Mouse (Mus musculus) kidney, postnatal 25 days (tissue): ENCODE data around the gene Ankrd63.

Source experiments
- DNase-seq, 2 experiments: peaks; one replicate each; pipeline ENCODE4 v3.0.0; 2021; ENCODE audit warnings: mixed read lengths in 2 of 2

Ankrd63 gene

DNA sequence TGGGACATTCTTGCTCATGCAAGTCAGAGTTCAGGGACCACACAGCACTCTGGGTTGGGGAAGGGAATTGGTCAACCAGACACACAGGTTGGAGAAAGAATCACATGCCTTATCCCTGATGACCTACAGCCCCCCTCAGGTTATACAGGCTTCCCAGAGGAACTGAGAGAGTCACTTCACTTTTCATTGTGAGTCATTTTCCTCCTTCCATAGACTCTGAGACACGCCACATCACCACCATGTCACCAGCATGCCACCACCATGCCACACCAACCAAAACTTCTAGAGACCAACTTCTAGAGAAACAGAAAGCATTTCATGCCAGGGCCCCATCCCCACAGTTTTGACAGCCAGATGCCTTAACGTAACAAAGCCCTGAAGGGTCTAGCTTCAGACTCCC lies 23.1 kb upstream of the Ankrd63 start:
- no peak for DNase-seq

DNA sequence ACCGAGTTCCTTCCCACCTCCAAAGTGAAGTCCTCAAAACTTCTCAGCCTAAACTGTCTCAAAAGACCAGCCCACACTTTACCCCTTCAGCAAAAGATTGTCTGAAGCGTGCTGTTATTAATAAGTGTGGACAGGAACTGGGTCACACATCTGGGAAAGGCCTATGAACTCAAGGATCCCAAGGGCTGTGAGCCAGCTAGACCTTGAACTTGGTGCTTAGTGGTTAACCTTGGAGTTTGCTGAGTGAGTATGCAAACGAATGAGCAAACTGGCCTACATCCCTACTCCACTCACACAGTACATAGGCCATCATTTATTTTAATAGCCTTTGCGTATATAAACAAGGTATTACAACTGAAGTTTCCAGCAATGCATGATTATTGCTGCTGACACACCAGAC lies 21.7 kb upstream of the Ankrd63 start:
- DNase-seq = no peak

DNA sequence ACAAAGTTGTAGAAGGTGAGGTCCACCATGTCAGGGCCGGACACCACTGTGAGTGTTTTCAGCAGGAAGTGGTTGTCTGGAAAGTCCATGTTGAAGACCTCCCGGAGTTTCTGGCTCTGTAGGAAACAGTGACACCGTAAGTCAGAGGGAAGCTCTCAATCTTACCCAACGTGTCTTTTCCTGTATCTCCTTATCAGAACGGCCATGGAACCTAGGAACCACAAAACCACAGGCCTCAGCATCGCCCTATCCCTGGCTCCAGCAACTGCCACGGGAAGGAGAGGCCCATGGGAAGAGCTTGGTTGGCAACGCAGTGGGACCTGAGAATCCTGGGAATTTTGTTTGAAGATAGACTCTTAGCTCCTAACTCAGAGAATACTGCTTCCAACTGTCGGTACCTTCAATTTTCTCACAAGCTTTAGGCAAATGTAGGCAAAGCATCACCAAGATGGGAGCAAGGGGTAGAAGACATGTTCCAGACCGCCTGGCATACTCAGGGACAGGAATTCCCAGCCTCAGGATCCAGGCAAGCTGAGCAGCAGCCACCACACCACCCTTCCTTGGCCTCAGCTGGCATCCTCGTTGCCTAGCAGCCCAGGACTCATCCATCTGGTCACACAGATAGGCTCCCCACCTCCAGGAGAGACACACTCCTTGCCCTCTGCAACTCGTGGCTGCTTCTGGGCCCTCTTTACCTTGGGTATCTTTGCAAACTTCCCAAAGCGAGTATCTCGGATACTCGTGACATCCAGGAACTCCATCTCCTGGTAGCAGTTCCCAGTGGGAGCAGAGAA lies 20.1 kb upstream of the Ankrd63 start:
- DNase-seq = no peak

DNA sequence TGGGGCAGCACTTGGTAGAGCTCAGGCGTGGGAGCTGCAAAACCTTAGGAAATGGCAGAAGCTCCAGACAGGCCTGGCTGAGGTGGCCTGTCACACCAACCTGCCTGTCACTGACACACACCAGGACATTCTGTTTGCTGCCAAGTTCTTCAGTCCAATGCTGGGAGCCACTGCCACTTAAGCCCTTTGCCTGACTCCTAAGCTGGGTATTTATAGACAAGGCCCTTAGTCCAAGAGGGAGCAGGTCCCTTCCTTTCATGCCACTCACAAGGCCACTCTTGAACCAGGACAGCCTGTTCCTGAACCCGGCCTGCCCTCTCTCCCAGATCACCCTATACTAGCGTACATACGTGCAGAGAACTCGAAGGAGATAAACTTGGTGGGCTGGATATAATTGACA lies 12.9 kb upstream of the Ankrd63 start:
- no peak for DNase-seq

DNA sequence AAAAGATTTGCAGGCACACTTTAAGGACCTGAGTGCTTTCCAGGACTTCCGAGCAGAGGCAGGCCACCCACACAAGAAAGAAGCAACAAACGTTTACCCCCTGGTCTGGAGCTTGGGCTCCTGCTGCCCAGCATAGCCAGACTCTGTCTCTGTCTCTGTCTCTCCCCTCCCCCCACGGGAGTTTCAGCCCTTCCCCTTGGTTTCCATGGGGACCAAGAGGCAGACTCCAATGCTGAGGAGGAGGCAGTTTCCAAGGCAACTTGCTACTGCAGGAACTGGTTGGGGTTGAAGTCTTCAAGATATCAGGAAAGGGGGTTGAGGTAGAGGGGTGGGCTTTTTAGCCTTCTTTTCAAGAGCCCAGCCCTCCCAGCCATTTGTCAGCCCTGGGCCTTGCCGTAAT lies 10.5 kb upstream of the Ankrd63 start:
- no peak for DNase-seq

DNA sequence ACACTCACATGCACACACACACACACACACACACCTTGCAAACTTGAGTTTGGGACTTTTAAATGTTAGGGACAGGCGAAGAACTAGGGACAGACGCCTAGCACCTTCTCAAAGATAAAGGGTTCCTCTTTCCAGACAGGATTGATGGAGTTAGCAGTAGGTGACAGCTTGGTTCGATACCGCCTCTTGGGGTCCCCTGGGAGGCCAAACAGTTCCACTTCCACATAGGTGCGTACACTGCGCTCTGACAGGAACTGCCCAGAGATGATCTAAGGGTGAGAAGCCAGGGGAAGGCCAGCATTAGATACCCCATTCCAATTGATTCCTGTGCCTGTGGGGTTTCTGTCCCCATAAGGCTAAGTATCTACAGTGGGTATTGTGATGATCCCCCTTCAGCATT lies 9.9 kb upstream of the Ankrd63 start:
- no peak for DNase-seq

DNA sequence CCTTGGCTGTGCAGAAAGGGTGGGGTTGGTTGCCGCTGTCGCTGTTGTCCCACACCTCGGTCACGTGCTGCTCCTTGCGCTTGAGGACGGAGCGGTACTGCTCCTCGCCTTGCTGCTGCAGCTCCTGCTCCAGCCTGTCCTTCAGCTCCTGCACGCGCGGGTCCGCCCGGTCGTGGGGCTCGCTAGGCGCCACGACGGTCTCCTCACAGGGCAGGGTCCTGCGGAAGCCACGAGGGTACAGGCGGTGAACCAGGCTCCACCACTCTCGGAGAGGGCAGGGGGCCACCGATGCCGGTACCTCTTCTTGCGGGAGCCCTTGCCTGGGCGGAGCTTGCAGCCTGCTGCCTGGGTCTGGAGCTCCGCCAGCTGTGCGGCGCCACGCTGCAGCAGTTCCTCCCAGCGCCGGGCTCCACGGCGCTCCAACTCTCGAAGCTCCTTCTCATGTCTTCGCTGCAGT lies 7.3 kb upstream of the Ankrd63 start:
- peak; percentile 51 to 55 for DNase-seq

DNA sequence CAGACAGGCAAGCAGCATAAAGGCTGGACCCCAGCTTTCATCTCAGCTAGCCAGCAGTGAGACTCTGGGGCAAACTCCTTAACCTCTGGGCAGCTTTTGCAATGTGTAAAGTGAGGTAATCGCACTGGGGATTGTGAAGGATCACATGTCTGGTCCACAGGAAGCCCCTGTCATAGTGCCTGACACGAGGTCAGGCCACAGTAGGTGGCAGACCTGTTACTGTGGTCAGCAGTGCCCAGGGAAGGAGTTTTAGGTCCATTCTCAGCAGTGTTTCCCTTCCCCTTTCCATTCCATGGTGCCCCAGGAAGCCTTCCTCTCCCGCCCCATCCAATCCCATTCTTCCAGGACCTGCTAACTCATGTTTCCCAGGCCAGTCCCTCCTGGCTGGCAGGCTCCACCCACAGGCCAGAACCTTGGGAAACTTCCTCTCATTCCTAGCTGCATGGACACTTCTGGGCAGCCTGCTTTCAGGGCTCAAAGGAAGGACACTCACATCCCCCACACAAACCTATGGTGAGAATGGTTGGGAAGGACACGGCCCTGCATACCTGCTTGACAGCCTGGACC lies 6.0 kb upstream of the Ankrd63 start:
- no peak for DNase-seq

DNA sequence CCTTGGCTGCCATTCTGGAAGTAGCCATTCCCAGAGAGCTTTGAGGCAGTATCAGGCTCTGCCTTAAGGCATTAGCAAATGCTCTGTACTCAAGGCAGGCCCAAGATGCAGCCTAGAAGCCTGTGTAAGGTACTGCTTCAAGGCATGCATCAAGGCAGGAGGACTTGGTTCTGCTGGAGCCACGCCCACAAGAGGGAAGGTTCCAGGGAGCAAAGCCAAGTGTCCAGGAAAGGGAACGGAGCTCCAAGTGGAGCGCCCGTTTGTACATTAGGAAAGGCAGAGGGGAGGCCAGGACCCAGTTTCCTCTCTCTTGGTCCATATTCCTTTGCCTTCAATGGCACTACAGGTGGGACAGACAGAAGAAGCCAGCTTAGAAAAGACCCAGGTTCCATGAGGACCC lies 4.7 kb upstream of the Ankrd63 start:
- no peak for DNase-seq

DNA sequence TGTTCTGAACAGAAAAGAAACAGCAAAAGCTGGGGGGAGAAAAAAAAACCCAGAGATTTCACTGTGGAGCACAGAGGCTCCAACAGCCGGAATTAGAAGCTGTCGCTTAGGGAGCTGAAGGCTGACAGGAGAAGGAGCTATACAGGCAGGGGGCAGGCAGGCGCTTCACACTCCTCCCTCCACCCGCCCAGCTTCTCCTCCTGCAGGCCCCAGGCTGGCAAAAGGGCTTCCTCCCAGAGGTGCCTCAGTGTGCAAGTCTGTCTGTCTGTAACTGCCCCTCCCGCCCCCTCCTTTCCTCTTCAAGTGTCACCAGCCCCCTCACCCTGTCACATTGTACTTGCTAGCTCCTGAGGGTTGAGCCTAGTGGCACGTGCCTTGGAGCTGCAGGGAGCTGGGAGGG lies 2.7 kb upstream of the Ankrd63 start:
- DNase-seq = no peak

DNA sequence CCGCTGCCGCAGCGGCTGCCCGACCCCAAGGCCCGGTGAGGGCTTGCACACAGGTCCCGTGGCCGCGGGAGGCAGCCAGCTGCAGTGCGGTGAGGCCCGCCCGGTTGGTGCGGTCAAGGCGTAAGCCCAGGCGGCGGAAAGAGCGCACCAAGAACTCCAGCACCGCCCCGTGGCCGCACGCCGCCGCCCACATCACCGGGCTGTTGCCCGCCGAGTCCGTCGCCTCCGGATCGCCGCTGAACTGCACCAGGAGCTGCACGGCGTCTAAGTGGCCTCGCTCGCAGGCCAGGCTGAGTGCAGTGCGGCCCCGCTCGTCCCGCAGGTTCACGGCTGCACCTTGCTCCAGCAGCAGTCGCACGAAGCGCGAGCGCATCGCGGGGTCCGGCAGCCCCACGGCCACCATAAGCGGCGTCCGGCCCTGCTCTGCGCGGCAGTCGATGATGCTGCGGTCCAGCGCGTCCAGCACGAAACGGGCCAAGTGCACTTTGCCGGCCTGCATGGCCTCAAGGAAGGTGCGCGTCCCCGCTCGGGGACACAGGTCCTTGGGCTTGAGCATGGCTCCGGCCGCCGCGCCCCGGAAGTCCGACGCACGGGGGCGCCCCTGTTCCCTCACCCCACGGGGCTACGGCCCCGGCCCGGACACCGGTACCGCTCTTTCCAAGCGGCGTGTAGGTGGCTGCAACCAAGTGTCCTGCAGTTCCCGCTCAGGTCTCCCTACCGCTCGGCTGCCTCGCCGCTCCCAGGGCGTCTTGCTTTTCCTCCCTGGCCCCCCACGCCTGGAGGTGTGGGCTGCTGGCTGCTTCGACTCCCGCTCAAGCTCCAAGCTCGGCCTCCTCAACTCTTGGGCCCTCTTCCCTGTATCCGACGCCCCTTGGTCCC lies 641 bp downstream of the Ankrd63 start:
- peak; percentile 54 to 75 for DNase-seq

DNA sequence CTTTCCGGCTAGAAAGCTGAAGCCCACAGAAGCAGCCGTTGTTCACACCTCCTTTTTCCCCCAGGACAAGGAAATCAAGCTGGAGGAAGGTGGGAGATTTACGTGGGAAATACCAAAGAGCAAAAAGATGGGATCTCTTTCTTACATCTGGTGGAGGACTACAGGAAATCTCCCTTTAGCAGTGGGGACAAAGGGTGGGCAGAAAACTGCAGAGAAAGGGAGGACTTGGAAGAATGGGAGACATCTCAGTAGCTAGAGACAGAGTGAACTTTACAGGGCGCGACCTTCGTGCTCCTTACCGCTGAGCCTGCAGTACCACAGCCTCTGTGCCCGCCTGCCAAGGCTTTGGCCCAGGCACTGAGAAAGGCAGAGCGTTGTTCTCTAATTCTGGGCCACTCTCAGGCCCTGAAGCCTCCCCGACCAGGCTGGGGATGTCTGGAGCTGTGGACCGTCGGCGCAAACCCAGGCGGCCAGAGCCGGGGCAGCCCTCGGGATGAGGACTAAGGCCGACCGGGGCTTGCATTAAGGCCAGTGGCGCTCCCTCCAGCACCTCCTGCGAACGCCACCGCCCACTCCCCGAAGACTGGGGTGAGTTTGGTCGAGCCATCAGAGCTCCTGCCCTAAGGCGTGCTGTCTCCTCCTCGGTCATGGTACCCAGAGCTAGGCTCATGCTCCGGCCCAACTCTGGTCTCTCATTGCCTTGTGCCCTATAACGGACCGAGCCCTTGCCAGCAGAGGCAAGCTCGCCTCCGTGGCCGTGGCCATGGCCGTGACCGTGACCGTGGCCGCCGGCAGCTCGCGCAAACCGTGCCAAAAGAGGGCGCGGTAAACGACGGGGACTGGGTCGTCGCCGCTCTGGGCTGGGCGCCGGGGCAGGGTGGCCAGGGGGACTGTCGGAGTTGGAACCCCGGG lies 1.5 kb downstream of the Ankrd63 start:
- DNase-seq = no peak

DNA sequence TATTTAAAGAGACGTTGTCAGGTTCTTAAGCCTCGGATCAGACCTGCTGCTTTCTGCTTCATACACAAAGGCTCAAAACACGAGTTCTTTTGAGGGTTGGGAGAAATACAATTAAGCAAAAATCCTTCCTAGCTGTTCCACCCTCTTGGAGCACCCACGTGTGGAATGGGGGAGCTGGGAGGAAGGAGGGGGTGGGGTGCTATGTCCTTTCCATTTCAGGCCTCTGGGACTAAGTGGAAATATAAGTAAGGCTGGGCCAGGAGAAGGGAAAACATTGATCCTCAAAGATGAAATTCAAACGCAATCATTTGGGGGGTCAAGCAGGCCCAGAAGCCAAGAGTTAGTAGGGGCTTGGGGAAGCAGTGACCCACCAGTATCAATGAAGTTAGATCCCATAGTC lies 2.6 kb downstream of the Ankrd63 start:
- DNase-seq = no peak

DNA sequence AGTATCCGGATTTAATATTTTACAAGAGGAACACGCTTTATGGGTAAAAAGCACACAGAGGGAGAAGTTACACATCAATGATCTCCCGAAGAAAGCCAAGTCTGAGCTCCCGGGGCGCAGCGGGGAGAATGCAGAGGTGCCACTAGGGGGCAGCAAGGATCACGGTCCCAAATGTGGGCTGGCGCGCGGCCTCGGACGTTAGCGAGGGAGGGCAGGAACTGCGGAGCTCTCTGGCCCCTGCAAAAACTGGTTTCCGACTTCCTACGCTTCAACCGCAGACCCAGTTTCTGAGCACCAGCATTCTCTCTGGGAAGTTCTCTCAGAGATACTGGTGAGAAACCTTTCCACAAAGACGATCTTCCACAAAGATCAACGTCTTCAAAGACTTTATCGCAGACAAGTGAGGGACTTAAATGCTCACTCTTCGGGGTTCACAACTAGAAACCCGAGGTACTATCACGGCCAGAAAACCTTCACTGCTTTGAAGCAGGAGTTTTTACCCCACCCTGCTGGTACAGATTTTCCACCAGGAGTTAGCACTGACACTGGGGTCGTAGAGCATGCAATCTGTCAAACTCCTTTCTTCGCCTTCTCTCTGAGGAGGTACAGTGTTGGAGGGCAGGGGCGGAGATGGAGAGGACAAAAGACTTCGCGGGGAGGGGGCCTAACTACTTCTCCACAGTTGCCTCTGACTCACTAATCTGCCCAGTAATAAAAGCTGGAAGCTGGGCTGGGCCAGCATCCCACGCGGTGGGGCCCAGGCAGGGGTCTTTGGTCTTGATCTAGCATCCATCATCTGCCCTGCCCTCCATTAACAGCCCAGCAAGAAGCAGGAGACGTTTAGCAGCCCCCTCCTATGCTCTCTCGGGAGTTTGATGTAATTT lies 3.3 kb downstream of the Ankrd63 start:
- DNase-seq = peak; percentile 86 to 90

DNA sequence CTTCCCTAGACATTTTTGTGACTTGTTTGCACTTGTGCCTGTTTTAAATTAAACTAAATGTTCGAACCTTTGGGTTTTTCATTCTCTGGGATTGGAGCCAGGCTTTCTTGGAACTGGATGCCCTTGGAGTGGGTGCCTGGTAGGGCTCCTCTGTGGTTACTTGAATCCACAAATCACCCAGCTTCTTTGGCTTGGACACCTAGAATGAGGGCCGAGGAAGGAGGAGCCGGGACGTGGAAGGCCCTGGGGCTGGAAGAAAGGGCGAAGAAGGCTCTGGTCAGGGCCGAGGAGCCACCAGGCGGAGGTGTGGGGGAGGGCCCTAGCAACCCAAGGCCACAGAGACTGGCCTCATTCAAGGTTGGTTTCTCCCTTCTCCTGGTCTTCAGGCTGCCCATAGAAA lies 5.8 kb downstream of the Ankrd63 start:
- DNase-seq = peak in 1 of 2 experiments; percentile 48

DNA sequence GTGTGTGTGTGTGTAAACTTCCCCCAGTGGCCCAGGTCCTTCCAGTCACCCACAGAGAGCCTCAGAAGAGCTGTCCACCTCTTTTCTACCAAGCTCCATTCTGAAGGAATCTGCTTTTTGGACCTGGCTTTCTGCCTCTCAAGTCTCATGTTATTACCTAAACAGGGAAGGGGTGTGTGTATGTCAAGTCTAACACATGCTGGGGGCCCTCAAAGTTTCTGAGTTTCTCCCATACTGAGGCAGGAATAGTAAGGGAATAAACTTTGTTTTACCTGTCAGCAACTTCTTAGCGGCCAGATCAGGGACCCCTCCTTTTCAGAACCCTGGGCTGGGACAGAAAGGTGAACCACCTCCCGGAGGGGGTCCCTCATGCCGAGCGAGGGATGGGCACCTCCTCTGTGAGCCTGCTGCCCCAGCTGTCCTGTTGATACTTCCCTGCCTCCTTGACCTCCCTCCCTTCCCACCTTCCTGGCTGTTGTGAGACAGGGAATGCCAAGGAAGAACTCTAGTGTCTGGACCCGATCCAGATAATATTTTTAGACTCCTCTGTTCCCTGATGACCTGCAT lies 6.4 kb downstream of the Ankrd63 start:
- no peak for DNase-seq

DNA sequence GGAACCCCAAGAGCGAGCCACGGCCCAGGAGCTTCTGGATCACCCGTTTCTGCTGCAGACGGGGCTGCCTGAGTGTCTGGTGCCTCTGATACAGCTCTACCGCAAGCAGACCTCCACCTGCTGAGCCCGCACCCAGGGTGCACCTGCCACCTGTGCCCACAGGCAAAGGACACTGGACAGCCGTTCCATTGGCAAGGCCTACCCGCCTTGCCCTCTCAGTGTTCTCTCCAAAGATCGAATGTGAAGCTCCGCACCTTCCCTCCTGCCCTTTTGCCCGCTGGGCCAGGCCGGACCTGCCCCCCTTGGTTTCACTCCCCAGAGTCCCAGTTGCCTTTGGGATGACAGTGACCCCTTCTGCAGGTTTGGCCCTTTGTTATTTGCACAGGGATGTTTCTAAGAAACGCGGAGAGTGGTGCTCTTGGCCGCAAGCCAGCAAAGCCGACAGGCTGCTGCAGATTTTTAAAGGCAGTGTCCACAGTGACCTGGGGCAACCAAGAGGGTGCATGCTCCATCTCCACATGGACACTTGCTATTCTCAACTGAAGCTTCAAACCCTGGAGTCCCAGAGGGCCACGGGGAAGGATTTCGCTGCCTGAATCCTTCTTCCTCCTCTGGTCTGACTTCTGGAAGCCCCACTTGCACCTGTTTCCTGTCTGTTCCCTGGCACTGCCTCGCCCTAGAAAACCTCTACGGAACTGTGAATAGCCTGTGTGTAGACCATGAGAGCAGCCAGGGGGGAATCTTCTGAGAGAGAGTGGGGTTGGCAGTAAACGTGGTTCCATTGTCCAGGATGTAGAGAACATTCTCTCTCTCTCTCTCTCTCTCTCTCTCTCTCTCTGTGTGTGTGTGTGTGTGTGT lies 7.1 kb downstream of the Ankrd63 start:
- DNase-seq = peak; percentile 46 to 62

DNA sequence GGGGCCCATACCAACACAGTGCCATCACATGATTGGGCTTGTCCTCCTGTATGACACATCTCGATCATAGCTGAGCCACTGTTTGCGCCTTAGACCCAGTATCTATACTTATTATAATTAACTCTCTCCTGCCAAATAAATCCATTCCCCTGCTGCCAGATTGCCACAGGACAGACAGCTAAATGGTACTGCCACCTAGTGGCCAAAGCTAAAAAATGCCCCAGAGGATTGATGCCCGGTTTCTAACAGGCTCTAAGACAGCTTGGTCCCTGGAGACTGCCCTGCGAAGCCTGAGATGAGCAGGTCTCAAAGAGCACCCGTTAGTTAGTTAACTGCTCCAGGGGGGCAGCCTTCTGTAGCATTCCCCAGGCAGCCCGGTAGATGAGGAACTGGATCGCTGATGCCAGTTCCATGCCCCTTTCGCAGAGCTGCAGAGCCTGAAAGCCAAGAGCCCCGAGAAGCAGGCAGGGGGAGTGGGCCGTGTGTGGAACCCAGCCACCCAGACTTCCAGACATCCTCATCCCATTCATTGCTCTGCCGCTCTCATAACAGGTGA lies 8.0 kb downstream of the Ankrd63 start:
- peak; percentile 51 to 63 for DNase-seq

DNA sequence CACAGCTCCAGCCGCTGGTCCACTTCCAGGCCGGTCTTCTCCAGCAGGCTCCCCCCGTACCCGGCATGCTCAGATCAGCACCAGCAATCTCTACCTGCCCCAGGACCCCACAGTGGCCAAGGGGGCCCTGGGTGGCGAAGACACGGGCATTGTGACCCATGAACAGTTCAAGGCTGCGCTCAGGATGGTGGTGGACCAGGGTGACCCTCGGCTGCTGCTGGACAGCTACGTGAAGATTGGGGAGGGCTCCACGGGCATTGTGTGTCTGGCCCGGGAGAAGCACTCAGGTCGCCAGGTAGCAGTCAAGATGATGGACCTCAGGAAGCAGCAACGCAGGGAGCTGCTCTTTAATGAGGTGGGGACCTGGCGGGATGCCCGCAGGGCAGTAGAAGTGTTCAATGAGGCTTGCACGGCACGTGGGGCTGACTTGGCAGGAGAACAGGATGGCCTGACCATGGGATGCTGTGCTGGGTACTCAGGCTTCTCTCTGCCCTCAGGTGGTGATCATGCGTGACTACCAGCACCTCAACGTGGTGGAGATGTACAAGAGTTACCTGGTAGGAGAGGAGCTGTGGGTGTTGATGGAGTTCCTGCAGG lies 10.3 kb downstream of the Ankrd63 start:
- DNase-seq = peak; percentile 85 to 92
